Mouse (Mus musculus): ENCODE measurements around the gene Cphx1.
"Not testable (repeated sequence)": the region's sequence is repeated elsewhere in the genome, so short reads cannot be mapped to it uniquely, and the experiment has no call there.

Cphx1 gene

DNA sequence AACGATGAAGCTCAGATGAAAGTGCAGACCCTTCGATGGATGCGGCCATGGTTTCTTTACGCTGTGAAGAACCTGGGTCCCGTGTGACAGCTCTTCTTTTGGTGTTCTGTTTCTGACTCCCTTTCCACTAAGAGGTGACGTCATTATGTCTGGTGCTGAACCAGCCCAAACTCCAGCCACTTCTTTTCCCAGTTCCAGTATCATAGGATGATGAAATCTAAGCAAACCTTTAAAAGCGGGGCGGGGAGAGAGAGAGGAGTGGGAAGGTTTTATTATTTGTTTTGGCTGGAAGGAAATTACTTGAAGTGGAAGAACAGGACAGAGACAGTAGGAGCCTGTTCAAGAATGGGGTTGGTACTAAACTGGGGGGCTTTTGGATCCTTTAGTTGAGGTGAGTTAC, at the start of gene Cphx1:
TSS of gene Cphx1 (plus strand) at position 301 of the 400 bp plus-strand sequence.
- in situ Hi-C loops (cut with MboI, MseI): not testable (repeated sequence)

DNA sequence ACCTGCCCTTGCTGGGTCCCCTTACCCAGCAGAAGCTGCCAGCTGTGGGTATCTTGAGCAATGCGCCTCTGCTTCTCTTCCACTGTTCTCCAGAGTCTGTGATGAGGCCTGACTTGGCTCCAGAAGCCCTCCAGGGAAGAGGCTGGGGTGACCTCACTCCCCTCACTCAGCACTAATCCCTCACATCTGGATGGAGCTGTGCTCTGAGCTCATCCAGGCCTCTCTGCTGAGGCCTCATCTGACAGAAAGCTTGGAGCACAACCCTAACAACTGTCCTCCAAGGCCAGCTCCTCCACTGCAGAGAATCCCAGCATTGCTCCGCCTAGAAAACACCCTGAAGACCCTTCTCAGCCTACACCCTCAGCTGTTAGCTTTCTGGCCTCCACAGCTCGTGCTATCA, 43.5 kb upstream of the Cphx1 start:
- in situ Hi-C loops (cut with MboI, MseI): loop anchor here in 1 of 2 experiments (10.0 kb wide), 1 partner anchor 1260 kb away; no protein-coding TSS in a partner anchor

DNA sequence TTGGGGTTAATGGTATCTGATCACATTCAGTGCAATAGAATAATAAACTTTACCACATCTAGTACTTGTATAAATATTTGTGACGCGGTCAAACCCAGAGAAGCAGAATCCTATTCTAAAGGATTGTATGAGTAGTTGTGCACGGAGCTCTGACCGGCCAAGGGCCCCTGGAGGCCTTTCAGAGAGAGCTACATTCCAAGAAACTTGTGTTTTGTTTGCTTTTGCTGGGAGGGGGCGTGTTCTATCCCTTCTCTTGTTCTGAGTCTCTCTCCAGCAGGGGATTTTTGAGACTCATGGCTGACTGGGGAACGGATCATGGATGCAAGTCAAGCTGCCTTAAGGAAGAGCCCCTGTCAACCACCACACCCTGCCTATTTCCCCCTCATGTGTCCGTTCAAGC, 42.4 kb upstream of the Cphx1 start:
- in situ Hi-C loops (cut with MboI, MseI): loop anchor here in 1 of 2 experiments (10.0 kb wide), 1 partner anchor 1261 kb away; no protein-coding TSS in a partner anchor

DNA sequence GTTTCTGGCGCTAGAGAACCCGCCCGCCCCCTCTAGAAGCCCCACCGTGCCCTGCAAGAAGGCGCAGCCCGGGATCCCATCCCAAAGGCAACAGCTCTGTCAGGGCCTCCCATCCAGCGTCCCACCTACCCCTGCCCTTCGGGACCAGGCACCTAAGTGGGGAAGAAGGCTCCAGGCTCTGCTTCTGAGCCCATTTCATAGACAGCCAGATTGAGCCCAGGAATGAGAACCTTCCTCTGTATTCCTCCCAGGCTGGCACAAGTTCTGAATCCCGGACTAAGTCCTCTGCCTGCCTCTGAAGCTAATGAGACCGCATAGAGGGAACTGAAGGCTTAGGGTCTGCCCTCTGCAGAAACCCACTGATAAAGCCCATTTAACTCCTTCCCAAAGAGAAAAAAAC, 35.1 kb upstream of the Cphx1 start, which contains the start of gene Plac9a:
TSS of gene Plac9a (minus strand) at position 101 of the 400 bp plus-strand sequence.
- in situ Hi-C loops (cut with MboI, MseI): not testable (repeated sequence)

DNA sequence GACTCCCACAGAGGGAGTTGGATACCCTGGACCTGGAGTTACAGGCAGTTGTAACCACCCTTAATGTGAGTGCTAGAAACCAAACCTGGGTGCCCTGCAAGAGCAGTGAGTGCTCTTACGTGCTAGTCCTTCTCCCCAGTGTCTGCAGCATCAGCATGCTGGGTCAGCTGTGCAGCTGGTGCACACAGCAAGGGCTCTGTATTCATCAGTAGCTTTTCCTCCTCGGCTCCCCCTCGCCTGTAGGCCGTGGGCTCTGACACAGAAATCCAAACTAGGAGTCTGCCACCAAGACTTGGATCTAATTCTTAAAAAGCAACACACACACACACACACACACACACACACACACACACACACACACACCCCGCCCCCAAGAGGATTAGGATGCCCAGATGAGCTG, 32.9 kb upstream of the Cphx1 start:
- in situ Hi-C loops (cut with MboI, MseI): not testable (repeated sequence)

DNA sequence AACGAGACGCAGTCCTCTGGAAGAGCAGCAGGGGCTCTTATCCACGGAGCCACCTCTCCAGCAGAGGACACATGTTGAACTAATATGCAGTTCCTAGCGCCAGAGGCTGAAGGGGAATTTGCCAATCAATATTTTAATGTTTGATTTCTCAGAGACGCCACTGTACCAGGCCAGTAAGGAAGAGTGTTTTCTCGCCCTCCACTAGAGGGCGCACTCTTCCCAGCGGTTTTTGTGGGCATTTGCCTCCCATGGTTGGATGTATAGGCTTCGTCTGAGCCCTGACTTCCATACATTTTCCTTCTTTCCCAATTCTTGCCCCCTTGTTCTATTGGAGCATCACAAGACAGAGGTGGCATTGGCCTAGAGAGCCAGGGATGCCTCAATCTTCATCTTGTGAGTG, 30.8 kb upstream of the Cphx1 start:
- in situ Hi-C loops (cut with MboI, MseI): not testable (repeated sequence)

DNA sequence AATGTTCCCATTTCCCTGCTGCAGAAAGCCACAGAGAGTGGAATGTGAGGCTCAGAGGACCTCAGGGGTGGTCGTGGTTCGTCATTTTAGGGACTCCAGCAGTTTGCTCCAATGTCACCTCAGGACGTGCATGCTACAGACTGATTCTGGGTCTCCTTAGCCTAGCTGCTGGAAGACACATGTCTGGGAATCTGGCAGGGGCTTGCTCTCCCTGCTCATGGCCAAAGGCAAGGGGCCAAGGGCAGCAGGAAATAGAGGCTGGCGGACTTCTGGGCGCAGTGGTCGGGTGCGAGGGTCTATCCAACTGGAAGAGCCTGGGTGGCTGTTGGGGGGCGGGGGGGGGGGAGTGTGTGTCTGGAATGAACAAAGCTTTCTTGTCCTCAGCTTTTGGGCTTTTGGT, 29.1 kb upstream of the Cphx1 start:
- in situ Hi-C loops (cut with MboI, MseI): not testable (repeated sequence)

DNA sequence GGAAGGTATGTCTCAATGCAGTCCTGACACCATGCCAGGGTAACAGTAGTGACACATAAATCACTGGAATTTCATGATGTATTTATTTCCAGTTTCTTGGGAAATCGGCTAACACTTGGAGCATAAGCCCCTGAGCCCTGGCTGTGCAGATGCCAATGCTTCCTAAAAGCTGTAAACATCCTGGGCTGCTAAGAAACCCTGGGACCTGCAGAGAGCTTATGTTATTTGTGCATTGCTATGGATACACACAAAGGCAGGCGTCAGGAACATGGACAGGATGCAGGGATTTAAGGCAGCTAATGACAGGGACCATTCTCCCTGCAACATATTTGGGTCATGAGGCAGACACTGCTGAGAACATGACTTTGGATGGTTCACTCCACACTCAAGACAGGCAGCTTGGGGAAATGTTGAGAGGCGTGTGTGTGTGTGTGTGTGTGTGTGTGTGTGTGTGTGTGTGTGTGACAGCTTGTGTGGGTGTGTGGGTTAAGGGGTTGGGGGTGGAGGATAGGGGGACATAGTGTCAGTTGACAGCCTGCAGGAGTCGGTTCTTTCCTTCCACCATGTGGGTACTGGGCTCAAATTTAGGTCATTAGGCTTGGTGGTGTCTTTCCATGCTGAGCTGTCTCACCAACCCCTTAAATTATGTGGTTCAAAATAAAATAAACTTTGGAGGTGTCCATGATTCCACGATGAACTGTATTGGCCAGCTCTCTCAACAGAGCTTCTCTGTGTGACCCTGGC, 19.5 kb upstream of the Cphx1 start:
- in situ Hi-C loops (cut with MboI, MseI): not testable (repeated sequence)

DNA sequence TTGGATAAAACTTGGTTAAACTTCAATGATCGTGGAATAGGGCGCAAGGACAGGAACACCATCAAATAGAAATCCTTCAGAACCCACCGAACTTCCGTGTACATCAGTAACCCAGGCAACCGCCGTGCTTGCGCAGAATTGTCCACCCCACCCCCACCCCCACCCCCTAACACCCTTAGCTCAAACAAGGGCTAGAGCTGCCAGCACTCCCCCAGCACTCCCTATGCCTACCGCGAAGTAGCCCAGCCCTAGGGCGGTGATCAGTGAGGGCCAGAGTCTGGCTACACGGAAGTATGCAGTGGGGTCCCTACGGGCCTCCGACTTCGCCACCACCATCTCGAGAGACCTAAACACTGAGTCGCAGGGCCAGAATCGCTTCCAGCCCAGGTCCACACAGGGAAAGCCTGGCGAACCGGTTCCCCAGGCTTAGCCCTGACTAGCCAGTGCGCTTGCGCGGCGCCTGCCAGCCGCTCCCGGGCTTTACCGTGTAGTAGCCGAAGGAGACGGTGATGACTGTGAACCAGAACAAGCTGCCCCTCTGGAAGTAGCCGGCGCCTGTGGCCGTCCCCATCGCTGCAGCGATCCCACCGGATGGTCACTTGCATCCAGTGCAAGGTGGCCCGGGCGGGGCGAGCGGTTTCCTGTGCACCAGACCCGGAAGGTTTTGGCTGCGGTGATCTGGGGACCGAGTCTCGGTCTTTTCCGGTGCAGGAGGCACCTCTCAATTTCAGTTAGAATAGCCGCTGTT, 11.1 kb upstream of the Cphx1 start:
- in situ Hi-C loops (cut with MboI, MseI): not testable (repeated sequence)

DNA sequence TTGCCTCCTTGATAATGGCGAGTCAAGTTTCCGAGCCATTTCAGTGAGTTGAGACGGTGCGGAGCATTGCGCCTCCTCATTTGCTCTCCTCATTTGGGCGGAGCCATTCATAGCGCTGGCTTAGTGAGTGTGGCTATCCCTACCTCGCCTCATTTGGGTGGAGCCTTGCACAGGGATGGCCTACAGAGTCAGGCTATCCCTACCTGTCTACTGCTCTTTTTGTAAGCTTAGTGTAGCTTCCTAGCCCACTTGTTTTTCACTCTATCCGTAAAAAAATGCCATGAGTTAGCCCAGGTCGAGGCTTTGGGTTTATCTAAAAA, 10.6 kb upstream of the Cphx1 start, which contains the start of gene Tmem254a:
TSS of gene Tmem254a (minus strand) at position 111 of the 320 bp plus-strand sequence.
- in situ Hi-C loops (cut with MboI, MseI): not testable (repeated sequence)

DNA sequence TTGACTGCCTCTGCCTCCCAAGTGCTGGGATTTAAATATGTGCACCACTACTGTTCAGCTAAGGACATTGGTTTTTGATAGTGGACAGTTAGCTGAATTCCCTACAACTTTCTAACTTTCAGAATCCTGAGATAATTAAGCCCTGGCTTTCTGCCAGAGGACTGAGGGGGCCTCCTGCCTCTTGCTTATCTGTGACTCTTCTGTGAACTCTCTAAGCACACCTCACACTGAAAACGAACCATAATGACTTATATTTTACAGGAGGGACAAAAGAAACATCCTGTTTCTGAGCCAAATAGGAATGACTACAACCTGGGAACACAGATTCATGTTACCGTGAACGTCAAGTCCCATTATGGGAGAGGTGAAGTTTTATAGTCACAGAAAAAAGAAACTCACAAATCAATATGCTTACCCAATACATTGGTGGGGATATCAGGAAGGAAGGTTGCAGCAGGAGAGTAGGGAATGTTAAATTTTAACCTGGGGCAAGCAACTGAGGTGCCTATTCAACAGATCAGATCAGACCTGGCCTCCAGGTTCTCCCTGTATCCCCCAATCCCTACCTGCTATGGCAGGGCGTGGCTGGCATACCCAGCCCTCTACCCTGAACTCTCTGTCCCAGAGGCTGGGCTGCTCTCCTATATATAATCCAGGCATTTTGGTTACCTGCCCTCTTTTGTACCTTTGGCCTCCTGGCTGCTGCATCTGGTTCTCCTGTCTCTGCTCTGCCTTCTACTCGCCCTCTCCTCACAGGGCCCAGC, 1.1 kb upstream of the Cphx1 start:
- in situ Hi-C loops (cut with MboI, MseI): not testable (repeated sequence)

DNA sequence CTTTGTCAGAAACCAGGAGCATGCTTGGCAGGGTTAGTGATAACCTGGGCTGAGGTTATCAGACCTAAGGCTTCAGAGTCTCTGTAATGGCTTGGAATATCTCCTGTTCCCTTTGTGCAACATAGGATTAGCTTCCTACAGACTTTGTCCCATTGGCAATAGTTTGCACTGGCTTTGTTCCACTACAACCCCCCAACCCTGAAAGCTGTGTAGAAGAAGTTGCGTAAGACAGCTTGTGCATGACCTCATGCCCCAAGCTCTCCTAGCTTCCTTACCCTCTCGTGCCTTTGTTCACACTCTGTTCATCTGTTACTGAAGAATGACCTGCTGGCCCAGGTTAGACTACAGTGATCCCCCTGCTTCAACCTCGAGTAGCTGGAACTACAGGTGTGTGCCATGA, 19.8 kb downstream of the Cphx1 start:
- in situ Hi-C loops (cut with MboI, MseI): not testable (repeated sequence)

DNA sequence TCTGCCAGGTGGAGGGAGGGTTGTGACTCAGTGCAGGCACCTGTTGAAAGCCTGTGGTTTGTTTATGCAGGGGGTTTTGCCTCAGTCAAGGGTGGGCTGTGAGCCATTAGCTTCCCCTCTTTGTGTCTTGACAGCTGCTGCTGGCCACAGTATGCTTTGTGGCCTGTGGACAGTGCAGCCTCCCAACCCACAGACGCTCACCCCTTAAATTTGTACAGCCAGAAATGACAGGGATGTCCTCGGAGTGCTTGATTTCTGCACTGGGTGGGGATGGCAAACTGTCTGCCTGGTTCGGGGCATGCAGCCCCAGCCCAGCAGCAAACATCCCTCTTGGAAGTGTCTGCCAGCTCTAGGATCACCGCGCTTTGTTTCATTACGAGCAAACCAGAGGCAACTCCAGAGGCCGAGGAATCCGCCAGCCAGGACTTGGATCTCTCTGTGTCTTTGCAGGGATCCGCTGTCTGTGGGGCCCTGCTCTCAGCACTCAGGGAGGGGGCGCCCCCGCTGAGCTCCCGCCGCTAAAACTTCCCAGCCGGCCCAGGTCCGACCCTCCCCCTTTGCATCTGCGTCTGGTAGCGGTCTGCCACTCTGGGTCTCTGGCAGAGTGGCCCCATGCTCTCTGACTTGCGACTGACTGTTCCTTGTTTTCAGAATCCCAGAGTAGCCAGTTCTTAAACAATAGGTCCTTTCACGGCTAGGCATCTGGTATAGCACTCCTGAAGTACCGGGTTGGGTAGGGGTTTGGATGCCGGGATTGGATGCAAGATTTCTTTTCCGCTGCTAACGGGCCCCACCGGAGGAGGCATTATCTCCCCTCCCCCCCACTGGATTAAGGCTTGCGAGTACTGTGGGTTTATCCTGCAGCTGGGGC, 40.5 kb downstream of the Cphx1 start, which contains the start of gene Duxbl1:
TSS of gene Duxbl1 (plus strand) at position 207 of the 871 bp plus-strand sequence.
- in situ Hi-C loops (cut with MboI, MseI): not testable (repeated sequence)

DNA sequence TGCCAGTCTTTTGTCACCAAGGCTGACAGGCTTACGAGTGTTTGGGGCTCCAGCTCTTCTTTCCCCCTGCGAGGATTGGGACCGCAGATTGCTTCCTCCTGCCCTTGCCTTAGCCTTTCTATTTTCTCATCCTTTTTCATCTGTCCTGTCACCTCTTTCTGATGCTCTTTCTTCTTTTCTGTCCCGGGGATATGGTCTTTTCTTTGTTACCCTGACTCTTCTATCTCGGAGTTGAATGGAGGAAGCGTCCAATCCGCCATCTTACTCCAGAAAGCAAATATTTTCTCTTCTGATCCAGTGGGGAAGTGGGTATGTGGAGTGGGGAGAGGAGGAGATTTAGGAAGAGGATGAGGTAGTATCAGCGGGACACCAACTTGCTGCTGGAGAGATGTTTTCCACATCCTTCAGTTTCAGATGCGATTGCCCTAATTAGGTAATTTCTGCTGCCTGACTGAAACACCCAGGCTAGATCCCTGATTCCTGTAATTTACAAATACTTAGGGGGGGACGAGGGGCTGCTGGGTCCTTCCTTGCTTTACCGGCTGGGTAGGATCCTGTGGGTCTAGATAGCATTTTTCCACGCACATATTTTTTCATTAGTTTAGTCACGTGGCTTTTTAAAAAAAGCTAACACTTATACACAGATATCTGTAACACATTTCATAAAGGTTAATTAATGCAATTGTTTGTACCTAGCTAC, 41.3 kb downstream of the Cphx1 start:
- in situ Hi-C loops (cut with MboI, MseI): not testable (repeated sequence)

DNA sequence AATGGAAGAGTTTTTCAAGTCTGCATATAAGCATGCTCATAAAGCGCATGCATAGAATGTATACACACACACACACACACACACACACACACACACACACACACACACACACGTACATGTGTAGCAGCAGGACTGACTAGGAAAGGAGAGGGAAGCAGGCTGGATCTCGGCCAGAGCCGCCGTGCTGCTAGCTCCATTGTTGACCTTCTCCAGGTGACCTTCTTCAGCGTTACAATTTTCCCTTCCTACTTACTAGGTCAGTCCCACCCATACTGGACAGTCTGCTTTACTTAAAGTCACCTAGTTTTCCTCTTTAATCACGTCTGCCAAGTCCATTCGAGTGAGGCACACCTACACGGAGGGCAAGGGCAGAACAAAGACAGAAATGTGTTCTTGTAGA, 43.8 kb downstream of the Cphx1 start:
- in situ Hi-C loops (cut with MboI, MseI): loop anchor here (5.0 kb wide), 2 partner anchors 140 to 280 kb away; no protein-coding TSS in a partner anchor

All from T-helper 17 cell (primary cell).